Mouse (Mus musculus) kidney, adult 18-20 months (tissue): ENCODE measurements around the gene Vmn1r3.
A peak's percentile ranks its signal among the peaks of the same experiment; 100 is the strongest.
"Not testable (repeated sequence)": the region's sequence is repeated elsewhere in the genome, so short reads cannot be mapped to it uniquely, and the experiment has no call there.

Experiments used
- DNase-seq: peaks from one replicate; pipeline ENCODE4 v3.0.0; 2021

Vmn1r3 gene

DNA sequence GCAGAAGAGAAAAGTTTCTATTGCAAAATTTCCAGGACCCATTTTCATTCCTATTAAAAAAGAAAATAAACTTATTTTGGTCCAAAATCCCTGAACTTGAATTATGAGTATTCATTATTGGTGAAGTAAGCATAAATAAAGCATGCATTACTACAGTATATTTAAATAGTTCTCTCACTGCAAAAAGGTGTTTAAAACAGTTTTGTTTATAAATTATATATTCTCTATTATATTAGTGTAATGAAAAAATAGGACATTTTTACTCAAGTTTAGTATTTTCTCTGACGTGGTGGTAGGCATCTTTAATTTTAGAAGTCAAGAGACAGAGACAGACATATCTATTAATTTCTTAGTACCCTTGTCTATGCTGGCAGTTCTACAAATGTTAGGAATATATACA, at the start of gene Vmn1r3:
Gene Vmn1r3, minus strand, starts transcription at position 101 of the 400 bp plus-strand sequence.
- DNase-seq: not testable (repeated sequence)

DNA sequence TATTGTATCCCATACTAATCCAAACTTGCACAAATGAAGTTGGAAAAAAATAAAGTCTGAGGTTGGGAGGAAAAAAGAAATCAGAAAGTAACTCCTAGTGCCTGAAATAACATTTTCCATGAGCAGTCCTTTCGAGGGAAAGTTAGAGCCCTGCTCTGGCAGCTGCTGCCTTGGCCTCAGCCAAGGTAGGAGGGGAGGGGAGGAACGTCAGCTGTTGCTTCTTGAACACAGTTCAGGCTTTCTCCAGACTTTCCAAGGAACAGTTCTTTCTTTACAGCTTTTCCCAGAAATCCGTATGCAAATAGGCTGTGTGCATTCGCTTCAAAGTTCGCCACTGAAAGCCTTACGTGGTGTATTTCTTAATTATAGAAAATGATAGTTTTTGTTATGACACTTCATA, 46.9 kb upstream of the Vmn1r3 start:
- DNase-seq: peak; percentile 49

DNA sequence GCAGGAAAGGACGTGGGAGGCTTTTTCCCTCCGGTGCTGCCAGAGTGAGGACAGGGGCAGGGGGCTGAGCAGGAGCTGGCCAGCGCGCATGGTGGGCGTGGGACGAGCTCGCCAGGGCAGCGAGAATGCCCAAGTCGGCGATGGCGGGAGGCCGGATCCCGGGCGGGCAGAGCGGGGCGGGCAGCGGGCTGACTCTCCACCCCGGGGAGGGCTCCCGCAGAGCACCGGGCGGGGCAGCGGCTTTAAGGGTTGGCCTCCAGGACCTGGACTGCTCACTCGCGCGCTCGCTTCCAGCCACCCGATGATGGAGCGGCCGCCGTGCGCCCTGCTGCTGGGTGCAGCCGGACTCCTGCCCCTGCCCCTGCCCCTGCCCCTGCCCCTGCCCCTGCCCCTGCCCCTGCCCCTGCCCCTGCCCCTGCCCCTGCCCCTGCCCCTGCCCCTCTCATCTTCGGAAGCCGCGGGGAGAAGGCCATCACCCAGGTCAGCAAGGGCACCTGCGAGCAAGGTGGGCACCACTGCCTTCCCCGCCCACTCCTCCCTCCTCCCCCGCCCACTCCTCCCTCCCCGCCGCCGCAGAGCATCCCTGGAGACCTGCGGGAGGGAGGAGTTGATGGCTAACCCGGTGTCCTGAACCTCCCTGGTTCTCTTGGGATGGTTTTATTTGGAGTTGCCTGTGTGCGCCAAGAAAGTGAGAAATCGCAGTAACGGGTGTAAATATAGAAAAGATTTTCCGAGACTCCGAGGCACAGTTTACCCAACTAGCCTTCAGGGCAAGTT, 45.9 kb upstream of the Vmn1r3 start:
- DNase-seq: peak; percentile 71

DNA sequence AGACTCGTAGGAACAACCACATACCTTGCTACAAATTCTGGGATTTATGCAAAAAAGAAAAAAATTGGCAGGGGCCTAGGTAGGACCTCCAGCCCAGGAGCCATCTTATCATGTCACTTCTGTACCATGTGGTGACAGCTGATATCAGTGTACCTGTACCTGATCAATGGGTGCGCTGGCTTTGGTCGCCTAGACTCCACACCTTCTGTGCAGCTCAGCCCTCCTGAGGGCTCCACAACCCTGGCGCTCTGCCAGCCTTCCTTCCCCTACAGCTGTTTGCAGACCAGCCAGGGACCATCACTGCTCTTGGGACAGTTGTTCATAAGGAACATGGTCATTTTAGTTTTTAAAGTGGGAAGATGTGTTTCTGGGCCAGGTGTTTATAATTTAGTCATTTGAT, 44.4 kb upstream of the Vmn1r3 start:
- DNase-seq: peak; percentile 41

DNA sequence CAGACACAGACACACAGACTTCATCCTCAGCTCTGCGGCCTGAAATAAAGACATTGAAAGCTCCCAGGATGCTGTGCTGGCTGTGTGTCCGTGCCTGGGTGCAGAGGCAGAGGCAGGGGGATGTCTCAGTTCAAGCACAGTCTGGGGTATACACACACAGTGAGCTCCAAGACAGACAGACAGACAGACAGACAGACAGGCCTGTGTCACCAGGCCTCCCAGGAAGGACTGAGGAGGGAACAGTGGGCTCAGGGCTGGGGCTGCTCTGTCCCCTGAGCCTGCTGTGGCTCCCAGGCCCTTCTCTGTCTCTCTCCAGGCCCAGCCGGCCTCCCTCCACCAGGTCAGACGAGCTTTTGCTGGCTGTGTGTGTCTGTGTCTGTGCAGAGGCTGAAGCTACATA, 43.3 kb upstream of the Vmn1r3 start:
- DNase-seq: no peak

DNA sequence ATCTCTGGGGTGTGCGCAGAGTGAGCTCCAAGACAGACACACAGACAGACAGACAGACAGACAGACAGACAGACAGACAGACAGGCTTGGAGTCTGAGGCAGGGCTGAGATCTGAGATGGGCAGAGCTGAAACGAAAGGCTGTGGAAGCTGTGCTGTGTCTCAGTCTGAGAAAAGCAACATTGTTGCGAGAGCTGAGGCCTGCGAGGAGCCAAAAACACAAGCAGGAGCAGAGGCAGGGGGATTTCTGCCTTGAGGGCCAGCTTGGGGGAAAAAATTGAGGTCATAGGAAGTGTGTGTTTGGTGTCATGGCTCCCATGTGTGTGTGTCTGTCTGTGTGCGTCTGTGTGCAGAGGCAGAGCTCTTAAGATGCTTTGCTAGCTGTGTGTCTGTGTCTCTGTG, 42.6 kb upstream of the Vmn1r3 start:
- DNase-seq: no peak

DNA sequence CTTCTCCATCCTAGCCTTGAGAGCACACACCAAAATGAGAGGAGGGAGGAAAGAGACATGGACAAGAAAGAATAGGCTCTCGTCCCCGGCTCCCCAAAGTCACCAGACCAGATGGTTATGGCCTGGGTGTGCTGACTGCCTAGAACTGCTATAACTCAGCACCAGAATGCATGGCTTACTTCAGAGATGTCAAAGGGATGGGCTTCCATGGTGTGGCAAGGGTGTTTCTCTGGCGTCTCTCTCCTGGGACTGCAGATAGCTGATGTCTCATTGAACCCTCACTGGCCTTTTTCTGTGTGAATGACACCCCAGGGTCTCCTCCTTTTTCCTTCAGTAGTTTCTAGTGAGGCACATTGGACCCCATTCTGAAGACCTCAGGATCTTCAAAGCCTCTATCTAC, 41.3 kb upstream of the Vmn1r3 start:
- no peak for DNase-seq

DNA sequence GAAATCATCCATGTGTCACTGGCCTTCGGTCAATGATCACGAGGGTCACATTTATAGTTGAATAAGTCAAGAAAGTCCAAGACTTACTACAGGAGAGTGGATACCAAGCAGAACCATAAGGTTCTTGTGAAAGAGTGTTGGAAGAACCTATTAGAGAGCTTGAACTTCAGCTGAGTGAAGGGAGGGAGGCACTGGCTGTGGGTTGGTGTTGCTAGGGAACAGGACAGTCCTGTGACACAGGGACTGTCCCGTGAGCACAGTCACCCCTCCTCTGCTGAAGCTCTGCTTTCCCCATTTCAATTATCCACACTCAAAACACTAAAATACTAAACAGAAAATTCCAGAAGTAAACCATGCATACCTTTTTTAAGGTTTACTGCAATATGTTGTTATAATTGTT, 40.3 kb upstream of the Vmn1r3 start:
- DNase-seq: not testable (repeated sequence)

DNA sequence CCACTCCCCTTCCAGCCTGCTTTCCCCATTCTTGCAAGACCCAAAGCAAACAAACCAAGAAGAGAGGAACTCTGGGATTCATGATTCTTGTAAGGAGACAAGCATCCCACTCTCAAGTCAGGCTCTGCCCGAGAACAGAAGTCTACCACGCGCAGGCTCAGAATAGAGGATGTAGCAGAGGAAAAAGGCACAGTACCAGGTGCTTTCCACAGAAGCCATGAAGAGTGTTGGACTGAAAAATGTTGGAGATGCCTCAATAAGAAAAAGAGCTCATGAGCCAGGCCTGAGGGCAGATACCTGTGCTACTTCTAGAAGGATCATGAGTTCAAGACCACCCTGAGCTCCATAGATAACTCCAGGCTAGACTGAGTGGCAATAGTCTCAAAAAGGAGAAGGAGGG, 39.7 kb upstream of the Vmn1r3 start:
- DNase-seq: not testable (repeated sequence)

DNA sequence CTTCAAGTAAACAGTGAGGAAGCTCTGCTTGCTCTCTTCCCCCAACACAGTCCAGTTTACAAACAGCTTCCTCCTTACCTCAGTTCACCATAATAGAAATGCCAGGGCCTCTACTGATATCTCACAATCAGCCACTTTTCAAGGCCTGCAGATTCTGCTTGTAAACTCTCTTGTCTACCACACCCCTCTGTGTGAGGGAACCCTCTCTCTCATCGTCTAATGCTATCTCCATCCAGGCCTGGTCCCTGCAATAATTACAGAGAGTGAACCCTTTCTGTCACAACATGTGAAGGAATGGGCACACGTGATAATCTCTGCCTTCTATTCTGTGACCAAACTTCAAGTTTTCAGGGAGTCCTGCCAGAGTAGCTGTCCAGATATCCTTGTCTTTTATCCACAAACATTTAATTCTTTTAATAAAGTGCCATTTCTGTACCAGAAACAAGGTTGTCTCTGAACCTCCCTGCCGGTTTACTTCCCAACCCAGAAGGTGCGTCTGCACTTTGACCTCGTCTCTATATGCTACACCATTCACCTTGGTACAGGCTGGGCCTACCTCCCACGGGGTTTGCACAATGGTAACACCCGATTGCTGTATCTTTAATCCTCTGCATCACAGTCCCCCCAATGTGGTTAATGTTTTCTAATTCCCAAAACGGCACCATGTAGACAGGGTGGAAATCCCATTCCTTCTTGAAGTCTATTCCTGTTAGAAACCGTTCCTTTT, 38.5 kb upstream of the Vmn1r3 start:
- not testable (repeated sequence) for DNase-seq

DNA sequence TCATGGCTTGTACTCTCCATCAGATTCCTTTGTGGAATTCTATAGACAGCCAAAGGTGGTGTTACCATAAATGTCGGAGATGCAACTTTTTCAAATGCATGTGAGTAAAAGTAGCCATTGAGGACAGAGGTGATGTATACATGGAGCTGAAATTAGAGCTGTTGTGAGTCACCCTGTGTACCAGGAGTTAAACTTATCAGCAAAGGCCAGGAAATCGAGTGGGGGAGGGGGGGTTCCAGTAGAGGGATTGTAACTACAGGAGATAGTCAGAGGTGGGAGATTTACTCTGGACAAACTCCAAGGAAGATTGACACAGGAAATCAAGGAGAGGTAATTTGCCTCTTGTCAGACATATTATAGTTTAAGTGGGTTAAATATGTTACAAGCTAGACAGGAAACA, 31.2 kb upstream of the Vmn1r3 start:
- not testable (repeated sequence) for DNase-seq

DNA sequence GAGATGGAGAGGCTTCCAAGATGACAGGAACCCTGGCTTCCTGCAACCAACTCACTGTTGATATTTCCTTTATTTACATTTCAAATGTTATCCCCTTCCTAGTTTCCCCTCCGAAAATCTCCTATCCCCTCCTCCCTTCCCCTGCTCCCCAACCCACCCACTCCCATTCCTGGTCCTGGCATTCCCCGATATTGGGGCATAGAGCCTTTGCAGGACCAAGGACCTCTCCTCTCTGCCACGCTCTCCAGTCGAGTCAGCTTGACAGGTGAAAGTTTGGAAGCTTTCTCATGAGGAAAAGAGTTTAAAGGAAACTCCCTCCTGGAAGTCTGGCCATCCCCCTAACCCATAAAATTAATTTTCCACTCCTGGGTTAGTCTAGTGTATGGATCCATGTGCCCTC, 28.2 kb upstream of the Vmn1r3 start:
- not testable (repeated sequence) for DNase-seq

DNA sequence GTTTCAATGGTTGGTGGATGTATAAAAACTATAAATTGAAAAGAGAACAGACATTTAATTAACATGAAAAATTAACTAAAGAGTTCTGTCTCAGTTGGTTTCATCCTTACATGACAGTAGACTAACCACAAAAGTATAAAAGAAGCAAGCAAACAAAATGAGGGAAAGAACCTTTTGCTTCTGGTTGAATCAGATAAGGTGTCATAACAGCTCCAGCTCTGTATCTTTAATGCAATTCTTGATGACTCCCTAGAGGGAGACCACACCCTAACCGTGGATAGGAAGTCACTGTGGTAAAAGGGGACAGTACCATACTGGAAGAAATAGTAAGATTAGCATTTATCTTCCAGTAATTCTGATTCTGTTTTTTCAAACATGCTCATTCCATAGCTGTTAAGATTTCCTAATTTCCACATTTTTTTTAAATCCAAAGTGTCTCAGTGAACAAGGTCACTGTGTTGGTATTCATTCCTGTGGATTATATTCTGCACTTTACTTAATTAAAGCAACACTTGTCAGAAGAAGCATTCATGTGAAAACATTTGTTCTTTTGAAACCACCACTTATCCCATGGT, 24.6 kb upstream of the Vmn1r3 start:
- DNase-seq: not testable (repeated sequence)

DNA sequence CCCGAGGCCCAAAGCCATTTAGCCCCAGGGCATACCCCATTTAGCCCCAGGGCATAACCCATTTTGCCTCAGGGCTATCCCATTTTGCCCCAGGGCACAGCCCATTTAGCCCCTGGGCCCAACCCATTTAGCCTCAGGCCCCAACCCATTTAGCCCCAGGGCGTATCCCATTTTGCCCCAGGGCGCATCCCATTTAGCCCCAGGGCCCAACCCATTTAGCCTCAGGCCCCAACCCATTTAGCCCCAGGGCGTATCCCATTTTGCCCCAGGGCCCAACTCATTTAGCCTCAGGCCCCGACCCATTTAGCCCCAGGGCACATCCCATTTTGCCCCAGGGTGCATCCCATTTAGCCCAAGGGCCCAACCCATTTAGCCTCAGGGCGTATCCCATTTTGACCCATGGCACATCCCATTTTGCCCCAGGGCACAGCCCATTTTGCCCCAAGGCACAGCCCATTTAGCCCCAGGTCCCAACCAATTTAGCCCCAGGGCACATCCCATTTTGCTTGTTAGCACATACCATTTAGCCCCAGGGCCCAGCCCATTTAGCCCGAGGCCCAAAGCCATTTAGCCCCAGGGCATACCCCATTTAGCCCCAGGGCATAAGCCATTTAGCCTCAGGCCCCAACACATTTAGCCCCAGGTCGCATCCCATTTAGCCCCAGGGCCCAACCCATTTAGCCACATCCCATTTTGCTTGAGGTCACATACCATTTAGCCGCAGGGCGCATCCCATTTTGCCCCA, 8.2 kb downstream of the Vmn1r3 start:
- not testable (repeated sequence) for DNase-seq

DNA sequence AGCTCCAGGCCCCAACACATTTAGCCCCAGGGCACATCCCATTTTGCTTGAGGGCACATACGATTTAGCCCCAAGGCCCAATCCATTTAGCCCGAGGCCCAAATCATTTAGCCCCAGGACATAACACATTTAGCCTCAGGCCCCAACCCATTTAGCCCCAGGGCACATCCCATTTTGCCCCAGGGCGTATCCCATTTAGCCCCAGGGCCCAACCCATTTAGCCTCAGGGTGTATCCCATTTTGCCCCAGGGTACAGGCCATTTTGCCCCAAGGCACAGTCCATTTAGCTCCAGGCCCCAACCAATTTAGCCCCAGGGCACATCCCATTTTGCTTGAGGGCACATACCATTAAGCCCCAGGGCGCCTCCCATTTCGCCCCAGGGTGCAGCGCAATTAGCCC, 9.0 kb downstream of the Vmn1r3 start:
- DNase-seq: not testable (repeated sequence)

DNA sequence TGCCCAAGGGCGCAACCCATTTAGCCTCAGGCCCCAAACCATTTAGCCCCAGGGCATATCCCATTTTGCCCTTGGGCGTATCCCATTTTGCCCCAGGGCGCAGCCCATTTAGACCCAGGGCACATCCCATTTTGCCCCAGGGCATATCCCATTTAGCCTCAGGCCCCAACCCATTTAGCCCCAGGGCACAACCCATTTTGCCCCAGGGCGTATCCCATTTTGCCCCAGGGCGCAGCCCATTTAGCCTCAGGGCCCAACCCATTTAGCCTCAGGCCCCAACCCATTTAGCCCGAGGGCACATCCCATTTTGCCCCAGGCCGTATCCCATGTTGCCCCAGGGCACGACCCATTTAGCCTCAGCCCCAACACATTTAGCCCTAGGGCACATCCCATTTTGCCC, 9.4 kb downstream of the Vmn1r3 start:
- DNase-seq: not testable (repeated sequence)

DNA sequence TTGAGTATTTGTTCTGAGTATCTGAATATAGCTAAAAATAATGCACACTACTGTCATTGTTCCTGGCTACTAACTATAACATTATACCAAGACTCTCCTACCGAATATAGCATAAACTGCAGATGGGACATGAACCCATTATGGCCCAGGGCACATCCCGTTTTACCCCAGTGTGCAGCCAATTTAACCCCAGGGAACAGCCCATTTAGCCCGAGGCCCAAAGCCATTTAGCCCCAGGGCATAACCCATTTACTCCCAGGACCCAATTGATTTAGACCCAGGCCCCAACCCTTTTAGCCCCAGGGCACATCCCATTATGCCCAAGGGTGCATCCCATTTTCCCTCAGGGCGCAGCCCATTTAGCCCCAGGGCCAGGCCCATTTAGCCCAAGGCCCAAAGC, 10.6 kb downstream of the Vmn1r3 start:
- DNase-seq: not testable (repeated sequence)

DNA sequence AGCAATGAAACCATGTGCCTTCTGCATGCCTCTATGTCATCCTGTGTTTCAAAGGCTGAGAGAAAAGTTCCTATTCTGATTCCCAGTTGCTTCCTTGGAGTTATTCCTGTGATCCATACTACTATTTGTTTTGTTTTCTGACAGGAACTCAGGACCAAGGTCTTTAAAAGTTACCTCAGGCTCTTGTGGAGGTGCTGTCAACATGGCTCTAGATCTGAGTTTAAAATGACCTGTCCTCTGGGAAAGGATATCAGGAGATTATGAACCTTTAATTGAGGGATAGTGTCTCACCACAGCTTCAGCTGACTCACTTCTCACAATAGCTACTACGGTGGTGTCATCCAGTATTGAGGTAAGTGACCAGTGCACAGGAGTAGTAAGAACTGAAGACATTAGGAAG, 18.1 kb downstream of the Vmn1r3 start, which contains the start of gene Vmn1r2:
Gene Vmn1r2, plus strand, starts transcription at position 301 of the 400 bp plus-strand sequence.
- DNase-seq: not testable (repeated sequence)

DNA sequence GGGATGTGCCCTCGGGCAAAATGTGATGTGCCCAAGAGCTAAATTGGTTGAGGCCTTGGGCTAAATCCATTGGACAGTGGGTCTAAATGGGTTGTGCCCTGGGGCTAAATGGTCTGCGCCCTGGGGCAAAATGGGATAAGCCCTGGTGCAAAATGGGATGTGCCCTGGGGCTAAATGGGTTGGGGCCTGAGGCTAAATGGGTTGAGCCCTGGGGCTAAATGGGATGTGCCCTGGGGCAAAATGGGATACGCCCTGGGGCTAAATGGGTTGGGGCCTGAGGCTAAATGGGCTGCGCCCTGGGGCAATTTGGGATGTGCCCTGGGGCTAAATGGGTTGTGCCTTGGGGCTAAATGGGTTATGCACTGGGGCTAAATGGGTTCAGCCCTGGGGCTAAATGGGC, 20.1 kb downstream of the Vmn1r3 start:
- DNase-seq: no peak

DNA sequence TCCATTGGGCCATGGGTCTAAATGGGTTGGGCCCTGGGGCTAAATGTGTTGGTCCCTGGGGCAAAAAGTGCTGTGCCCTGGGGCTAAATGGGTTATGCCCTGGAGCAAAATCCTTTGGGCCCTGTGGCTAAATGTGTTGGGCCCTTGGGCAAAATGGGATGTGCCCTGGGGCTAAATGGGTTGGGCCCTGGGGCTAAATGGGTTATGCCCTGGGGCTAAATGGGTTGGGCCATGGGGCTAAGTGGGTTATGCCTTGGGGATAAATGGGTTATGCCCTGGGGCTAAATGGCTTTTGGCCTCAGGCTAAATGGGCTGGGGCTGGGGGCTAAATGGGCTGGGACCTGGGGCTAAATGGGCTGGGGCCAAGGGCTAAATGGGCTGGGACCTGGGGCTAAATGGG, 20.7 kb downstream of the Vmn1r3 start:
- not testable (repeated sequence) for DNase-seq

DNA sequence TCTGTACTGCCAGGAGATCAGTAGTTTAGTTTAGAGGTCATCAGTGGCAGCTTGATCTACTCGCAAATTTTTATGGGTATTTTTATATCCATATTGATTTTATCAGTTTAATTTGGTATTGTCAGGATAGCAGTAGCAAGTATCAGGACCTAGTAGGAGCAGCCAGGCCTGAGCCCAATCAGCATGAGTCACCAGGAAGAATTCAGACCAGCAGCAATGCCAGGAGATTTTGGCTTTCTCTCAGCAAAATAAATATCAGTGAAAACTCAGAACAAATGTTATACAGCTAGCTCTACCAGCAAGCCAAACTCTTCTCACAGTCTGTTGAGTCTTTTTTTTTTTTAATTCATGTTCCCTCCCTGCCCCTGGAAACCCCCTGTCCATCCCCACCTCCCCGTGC, 31.8 kb downstream of the Vmn1r3 start:
- not testable (repeated sequence) for DNase-seq

DNA sequence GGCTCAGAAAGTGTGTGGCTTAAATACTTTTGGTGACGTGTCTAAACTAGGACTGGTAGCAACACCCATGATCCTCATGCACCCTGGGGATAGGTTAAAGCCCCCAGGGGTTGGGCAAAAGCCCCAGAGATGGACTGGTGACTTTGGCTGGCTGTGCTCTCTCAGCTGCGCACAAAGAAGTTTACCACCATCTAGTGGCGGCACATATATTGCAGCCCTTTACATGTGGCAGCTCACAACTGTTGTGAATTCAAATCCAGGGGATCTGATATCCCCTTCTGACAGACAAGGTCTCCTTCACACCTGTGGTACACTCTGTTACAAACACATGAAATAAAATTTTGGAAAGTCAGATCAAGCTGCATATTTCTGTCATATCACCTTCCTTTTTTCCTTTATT, 37.2 kb downstream of the Vmn1r3 start:
- not testable (repeated sequence) for DNase-seq
